Mouse (Mus musculus): ENCODE data around the gene Slc35f6. TPM values are rescaled to one million over a fixed set of nuclear protein-coding genes. Genes with fewer than 3 reads are reported as not detected.
A peak's percentile ranks its signal among the peaks of the same experiment; 100 is the strongest.
"Not testable (repeated sequence)": the region's sequence is repeated elsewhere in the genome, so short reads cannot be mapped to it uniquely, and the experiment has no call there.

The Slc35f6 gene
- polyA plus RNA-seq, 1 experiment from 2014 or later = 26.5 TPM

GRCm38 (mm10) chr5:30678722-30679296, 31.1 kb downstream of the Slc35f6 start:
- Histone ChIP-seq H3K4me3 (ENCODE audit: low read depth, low read length) (no peak overlapping the region), H3K27me3 (replicated peaks; ENCODE audit: control insufficient read depth, insufficient read depth, low read length) (no peaks in the 10 kb centered on the region), H3K4me1 (ENCODE audit: control insufficient read depth, insufficient read depth, low read length) (no peaks in the 10 kb centered on the region), H3K36me3 (ENCODE audit: control insufficient read depth, insufficient read depth, low read length) (peaks cover 26% of the 10 kb centered on the region), H3K9ac (ENCODE audit: low read depth, low read length) (no peak overlapping the region), H3K27ac (replicated peaks; ENCODE audit: low read depth, low read length) (no peak overlapping the region), H3K4me2 (ENCODE audit: low read depth, low read length) (no peak overlapping the region), H3K9me3 (ENCODE audit: control insufficient read depth, low read length) (no peaks in the 10 kb centered on the region)
- DNase-seq (ENCODE audit: low spot score) (no peak), ATAC-seq (ENCODE audit: low read depth) (no peak)
- WGBS = 97% methylated on average over 4 of the region's 4 CpGs

GRCm38 (mm10) chr5:30679593-30679992, 31.9 kb downstream of the Slc35f6 start:
- Histone ChIP-seq H3K4me1 (ENCODE audit: control insufficient read depth, insufficient read depth, low read length) (no peaks in the 10 kb centered on the region), H3K4me3 (ENCODE audit: low read depth, low read length) (no peak overlapping the region), H3K36me3 (ENCODE audit: control insufficient read depth, insufficient read depth, low read length) (peaks cover 19% of the 10 kb centered on the region), H3K9ac (ENCODE audit: low read depth, low read length) (no peak overlapping the region), H3K27ac (replicated peaks; ENCODE audit: low read depth, low read length) (no peak overlapping the region), H3K9me3 (ENCODE audit: control insufficient read depth, low read length) (no peaks in the 10 kb centered on the region), H3K27me3 (replicated peaks; ENCODE audit: control insufficient read depth, insufficient read depth, low read length) (no peaks in the 10 kb centered on the region), H3K4me2 (ENCODE audit: low read depth, low read length) (no peak overlapping the region)
- WGBS = 79% methylated on average over 5 of the region's 5 CpGs
- ATAC-seq (ENCODE audit: low read depth) (no peak), DNase-seq (ENCODE audit: low spot score) (no peak)

GRCm38 (mm10) chr5:30681970-30682369, 34.2 kb downstream of the Slc35f6 start:
- Histone ChIP-seq H3K4me1 (ENCODE audit: control insufficient read depth, insufficient read depth, low read length) (no peaks in the 10 kb centered on the region), H3K4me2 (ENCODE audit: low read depth, low read length) (no peak overlapping the region), H3K27ac (replicated peaks; ENCODE audit: low read depth, low read length) (no peak overlapping the region), H3K27me3 (replicated peaks; ENCODE audit: control insufficient read depth, insufficient read depth, low read length) (no peaks in the 10 kb centered on the region), H3K36me3 (ENCODE audit: control insufficient read depth, insufficient read depth, low read length) (no peaks in the 10 kb centered on the region), H3K9me3 (ENCODE audit: control insufficient read depth, low read length) (no peaks in the 10 kb centered on the region), H3K9ac (ENCODE audit: low read depth, low read length) (no peak overlapping the region), H3K4me3 (ENCODE audit: low read depth, low read length) (no peak overlapping the region)
- 81% methylated on average over 5 of the region's 5 CpGs for WGBS
- ATAC-seq (ENCODE audit: low read depth) (no peak), DNase-seq (ENCODE audit: low spot score) (no peak)

- Histone ChIP-seq H3K9me3 (ENCODE audit: control insufficient read depth, low read length) (no peaks in the 10 kb centered on the region), H3K27ac (replicated peaks; ENCODE audit: low read depth, low read length) (no peak overlapping the region), H3K9ac (ENCODE audit: low read depth, low read length) (no peak overlapping the region), H3K36me3 (ENCODE audit: control insufficient read depth, insufficient read depth, low read length) (no peaks in the 10 kb centered on the region), H3K4me3 (ENCODE audit: low read depth, low read length) (no peak overlapping the region), H3K4me1 (ENCODE audit: control insufficient read depth, insufficient read depth, low read length) (no peaks in the 10 kb centered on the region), H3K4me2 (ENCODE audit: low read depth, low read length) (no peak overlapping the region), H3K27me3 (replicated peaks; ENCODE audit: control insufficient read depth, insufficient read depth, low read length) (no peaks in the 10 kb centered on the region)
- DNase-seq (ENCODE audit: low spot score) (no peak), ATAC-seq (ENCODE audit: low read depth) (no peak)
Measured at GRCm38 (mm10) chr5:30682967-30683600, 35.4 kb downstream of the Slc35f6 start.

- H3K9ac ChIP-seq (ENCODE audit: low read depth, low read length) = no peak overlapping the region
- no peaks in the 10 kb centered on the region for H3K4me1 ChIP-seq (ENCODE audit: control insufficient read depth, insufficient read depth, low read length)
- DNase-seq (ENCODE audit: low spot score) = no peak
- H3K27ac ChIP-seq (replicated peaks; ENCODE audit: low read depth, low read length) = no peak overlapping the region
- no peaks in the 10 kb centered on the region for H3K36me3 ChIP-seq (ENCODE audit: control insufficient read depth, insufficient read depth, low read length)
- no peak overlapping the region for H3K4me2 ChIP-seq (ENCODE audit: low read depth, low read length)
- no peaks in the 10 kb centered on the region for H3K27me3 ChIP-seq (replicated peaks; ENCODE audit: control insufficient read depth, insufficient read depth, low read length)
- WGBS = 74% methylated on average over 3 of the region's 3 CpGs
- no peaks in the 10 kb centered on the region for H3K9me3 ChIP-seq (ENCODE audit: control insufficient read depth, low read length)
- ATAC-seq (ENCODE audit: low read depth) = no peak
- no peak overlapping the region for H3K4me3 ChIP-seq (ENCODE audit: low read depth, low read length)
Measured at GRCm38 (mm10) chr5:30683993-30684392, 36.3 kb downstream of the Slc35f6 start.

- Histone ChIP-seq H3K9me3 (ENCODE audit: control insufficient read depth, low read length) (no peaks in the 10 kb centered on the region), H3K4me2 (ENCODE audit: low read depth, low read length) (no peak overlapping the region), H3K4me3 (ENCODE audit: low read depth, low read length) (no peak overlapping the region), H3K4me1 (ENCODE audit: control insufficient read depth, insufficient read depth, low read length) (no peaks in the 10 kb centered on the region), H3K27me3 (replicated peaks; ENCODE audit: control insufficient read depth, insufficient read depth, low read length) (no peaks in the 10 kb centered on the region), H3K27ac (replicated peaks; ENCODE audit: low read depth, low read length) (no peak overlapping the region), H3K36me3 (ENCODE audit: control insufficient read depth, insufficient read depth, low read length) (no peaks in the 10 kb centered on the region), H3K9ac (ENCODE audit: low read depth, low read length) (no peak overlapping the region)
- ATAC-seq (ENCODE audit: low read depth) (peak; percentile 44; the same call in 1 of the 2 replicates), DNase-seq (ENCODE audit: low spot score) (peak; percentile 19)
- 63% methylated on average over 3 of the region's 3 CpGs for WGBS
Measured at GRCm38 (mm10) chr5:30686781-30687180, 39.0 kb downstream of the Slc35f6 start.

- 73% methylated on average over 8 of the region's 8 CpGs for WGBS
- ATAC-seq (ENCODE audit: low read depth) (no peak), DNase-seq (ENCODE audit: low spot score) (no peak)
- Histone ChIP-seq H3K4me1 (ENCODE audit: control insufficient read depth, insufficient read depth, low read length) (no peaks in the 10 kb centered on the region), H3K27me3 (replicated peaks; ENCODE audit: control insufficient read depth, insufficient read depth, low read length) (no peaks in the 10 kb centered on the region; the same call in 1 of the 2 replicates), H3K27ac (replicated peaks; ENCODE audit: low read depth, low read length) (no peak overlapping the region), H3K4me2 (ENCODE audit: low read depth, low read length) (no peak overlapping the region), H3K9me3 (ENCODE audit: control insufficient read depth, low read length) (no peaks in the 10 kb centered on the region), H3K4me3 (ENCODE audit: low read depth, low read length) (no peak overlapping the region), H3K36me3 (ENCODE audit: control insufficient read depth, insufficient read depth, low read length) (no peaks in the 10 kb centered on the region), H3K9ac (ENCODE audit: low read depth, low read length) (no peak overlapping the region)
Measured at GRCm38 (mm10) chr5:30700361-30701000, 52.7 kb downstream of the Slc35f6 start.

- not testable (repeated sequence) for H3K36me3 ChIP-seq (ENCODE audit: control insufficient read depth, insufficient read depth, low read length); H3K4me1 ChIP-seq (ENCODE audit: control insufficient read depth, insufficient read depth, low read length); DNase-seq (ENCODE audit: low spot score); H3K9me3 ChIP-seq (ENCODE audit: control insufficient read depth, low read length); H3K27me3 ChIP-seq (replicated peaks; ENCODE audit: control insufficient read depth, insufficient read depth, low read length); H3K27ac ChIP-seq (replicated peaks; ENCODE audit: low read depth, low read length); ATAC-seq (ENCODE audit: low read depth); H3K4me2 ChIP-seq (ENCODE audit: low read depth, low read length); H3K9ac ChIP-seq (ENCODE audit: low read depth, low read length); H3K4me3 ChIP-seq (ENCODE audit: low read depth, low read length)
- WGBS = 44% methylated on average over 4 of the region's 4 CpGs
Measured at GRCm38 (mm10) chr5:30701373-30701772, 53.6 kb downstream of the Slc35f6 start.

- H3K36me3 ChIP-seq (ENCODE audit: control insufficient read depth, insufficient read depth, low read length) = no peaks in the 10 kb centered on the region
- no peak overlapping the region for H3K4me2 ChIP-seq (ENCODE audit: low read depth, low read length)
- no peak overlapping the region for H3K27ac ChIP-seq (replicated peaks; ENCODE audit: low read depth, low read length)
- no peak for ATAC-seq (ENCODE audit: low read depth)
- no peaks in the 10 kb centered on the region for H3K4me1 ChIP-seq (ENCODE audit: control insufficient read depth, insufficient read depth, low read length)
- H3K9ac ChIP-seq (ENCODE audit: low read depth, low read length) = no peak overlapping the region
- no peak for DNase-seq (ENCODE audit: low spot score)
- H3K4me3 ChIP-seq (ENCODE audit: low read depth, low read length) = no peak overlapping the region
- H3K9me3 ChIP-seq (ENCODE audit: control insufficient read depth, low read length) = no peaks in the 10 kb centered on the region
- 67% methylated on average over 3 of the region's 3 CpGs for WGBS
- no peaks in the 10 kb centered on the region; the same call in 1 of the 2 replicates for H3K27me3 ChIP-seq (replicated peaks; ENCODE audit: control insufficient read depth, insufficient read depth, low read length)
Measured at GRCm38 (mm10) chr5:30701866-30702265, 54.1 kb downstream of the Slc35f6 start.
